Comparison of ENCODE assay signal across 8 mouse cellular contexts in genomic region chr10:121625407-121626185, GRCm38 (mm10). TPM values are rescaled to one million over a fixed set of nuclear protein-coding genes. Genes with fewer than 3 reads are reported as not detected.
DNase-seq lines count a peak whose midpoint lies in the region; ATAC-seq lines count a peak whose summit lies in the region.

No protein-coding gene starts in this region.

- under 1% methylated on average over 41 of the region's 41 CpGs for WGBS in lung, embryonic 15.5 days
- WGBS in hindbrain, embryonic 14.5 days, result under 1% methylated on average over 41 of the region's 41 CpGs

- peaks cover 14% of the 10 kb centered on the region for H3K4me1 ChIP-seq in lung, embryonic 15.5 days
- peaks cover 9% of the 10 kb centered on the region for H3K4me1 ChIP-seq in hindbrain, embryonic 14.5 days (replicated peaks; ENCODE audit: control insufficient read depth, insufficient read depth, low read length)

- peak overlapping the region; percentile 57 for H3K4me2 ChIP-seq in lung, embryonic 15.5 days
- H3K4me2 ChIP-seq in hindbrain, embryonic 14.5 days (replicated peaks), result peak overlapping the region; percentile 71

- ATAC-seq in lung, embryonic 15.5 days (ENCODE audit: borderline replicate concordance, extremely low read depth, low FRiP score, low TSS enrichment), result no peak
- peak; percentile 27 for ATAC-seq in common myeloid progenitor, adult 5-6 weeks (replicated peaks; ENCODE audit: low read depth, poor library complexity, severe bottlenecking)
- no peak; the same call in 1 of the 2 replicates for ATAC-seq in hindbrain, embryonic 14.5 days (ENCODE audit: low FRiP score)
- ATAC-seq in megakaryocyte progenitor cell, adult 5-6 weeks (replicated peaks; ENCODE audit: poor library complexity), result peak; percentile 44

- H3K4me3 ChIP-seq in lung, embryonic 15.5 days, result peak overlapping the region; percentile 83
- H3K4me3 ChIP-seq in hindbrain, embryonic 14.5 days (replicated peaks; ENCODE audit: low read length), result peak overlapping the region; percentile 90

- H3K27ac ChIP-seq in lung, embryonic 15.5 days, result peak overlapping the region; percentile 94
- H3K27ac ChIP-seq in hindbrain, embryonic 14.5 days, result peak overlapping the region; percentile 91

- H3K9me3 ChIP-seq in lung, embryonic 15.5 days, result no peaks in the 10 kb centered on the region
- no peaks in the 10 kb centered on the region for H3K9me3 ChIP-seq in hindbrain, embryonic 14.5 days (ENCODE audit: control insufficient read depth, low read length)

- peak overlapping the region; percentile 82 for H3K9ac ChIP-seq in lung, embryonic 15.5 days
- peak overlapping the region; percentile 80 for H3K9ac ChIP-seq in hindbrain, embryonic 14.5 days

- H3K36me3 ChIP-seq in lung, embryonic 15.5 days, result peaks cover 19% of the 10 kb centered on the region
- H3K36me3 ChIP-seq in hindbrain, embryonic 14.5 days (replicated peaks; ENCODE audit: control insufficient read depth, insufficient read depth), result peaks cover 21% of the 10 kb centered on the region

- no peak for DNase-seq in lung, adult 18-20 months
- DNase-seq in hindbrain, embryonic 14.5 days (ENCODE audit: low spot score), result peak; percentile 50
- DNase-seq in B cell, adult 2 months, result no peak
- DNase-seq in layer of hippocampus, postnatal 14 days (ENCODE audit: low spot score in 2 of 2), result no peak
- DNase-seq in thymus, adult 18-20 months, result no peak

- no peaks in the 10 kb centered on the region for H3K27me3 ChIP-seq in lung, embryonic 15.5 days
- H3K27me3 ChIP-seq in hindbrain, embryonic 14.5 days (ENCODE audit: control insufficient read depth, insufficient read depth, low read length), result no peaks in the 10 kb centered on the region

RNA-seq across cellular contexts. Expression of gene Xpot, which starts 0.5 kb away (rescaled TPM):
- polyA plus RNA-seq in lung, embryonic 15.5 days (2015; fragmentation: Nextera tagmentation; extraction: Ambion mirVana), result 48.9 and 59.7 TPM in 2 replicates
- 88.8 and 127 TPM in 2 replicates for total RNA-seq in common myeloid progenitor, adult 5-6 weeks (2017)
- 31.7 and 41.0 TPM in 2 replicates for polyA plus RNA-seq in hindbrain, embryonic 14.5 days (2014; fragmentation: Nextera tagmentation; extraction: Ambion mirVana)
- 88.9 and 102 TPM in 2 replicates for total RNA-seq in megakaryocyte progenitor cell, adult 5-6 weeks (2015)
- total RNA-seq in megakaryocyte progenitor cell, adult 5-6 weeks (2017), result 93.7 and 151 TPM in 2 replicates
- total RNA-seq in layer of hippocampus, postnatal 14 days (2021), result 10 to 100 TPM; 65.4 to 68.9 TPM

RNA-seq across cellular contexts. Expression of gene D930020B18Rik, which starts 15.8 kb away (rescaled TPM):
- polyA plus RNA-seq in lung, embryonic 15.5 days (2015; fragmentation: Nextera tagmentation; extraction: Ambion mirVana), result 0.57 and 0.72 TPM in 2 replicates
- total RNA-seq in common myeloid progenitor, adult 5-6 weeks (2017), result 0.05 TPM in 1 of 2 replicates, not detected in the other
- 0.16 and 0.31 TPM in 2 replicates for polyA plus RNA-seq in hindbrain, embryonic 14.5 days (2014; fragmentation: Nextera tagmentation; extraction: Ambion mirVana)
- total RNA-seq in megakaryocyte progenitor cell, adult 5-6 weeks (2015), result not detected in 2 replicates
- total RNA-seq in megakaryocyte progenitor cell, adult 5-6 weeks (2017), result not detected in 2 replicates
- under 1 TPM in 1 of 2 experiments, not detected in 1; 0.29 TPM for total RNA-seq in layer of hippocampus, postnatal 14 days (2021)

RNA-seq across cellular contexts. Expression of gene Tbk1, which starts 39.0 kb away (rescaled TPM):
- 34.4 and 36.7 TPM in 2 replicates for polyA plus RNA-seq in lung, embryonic 15.5 days (2015; fragmentation: Nextera tagmentation; extraction: Ambion mirVana)
- total RNA-seq in common myeloid progenitor, adult 5-6 weeks (2017), result 44.6 and 73.4 TPM in 2 replicates
- polyA plus RNA-seq in hindbrain, embryonic 14.5 days (2014; fragmentation: Nextera tagmentation; extraction: Ambion mirVana), result 33.4 and 33.6 TPM in 2 replicates
- 36.9 and 39.3 TPM in 2 replicates for total RNA-seq in megakaryocyte progenitor cell, adult 5-6 weeks (2015)
- 71.9 and 78.3 TPM in 2 replicates for total RNA-seq in megakaryocyte progenitor cell, adult 5-6 weeks (2017)
- total RNA-seq in layer of hippocampus, postnatal 14 days (2021), result 10 to 100 TPM; 43.8 to 46.4 TPM

Comparison
In these comparisons a context has a peak if more than half of its experiments do, and no peak if none do; other contexts are left out.
1. ATAC-seq: peak in common myeloid progenitor, adult 5-6 weeks (single experiment) and megakaryocyte progenitor cell, adult 5-6 weeks (single experiment); none in lung, embryonic 15.5 days (single experiment) and hindbrain, embryonic 14.5 days (single experiment).